Mouse (Mus musculus) MEL (cell line): Measurements from ENCODE around the gene Xab2. TPM values are rescaled to one million over a fixed set of nuclear protein-coding genes. Genes with fewer than 3 reads are reported as not detected.

Experiments used
- DNase-seq: peaks from one replicate; pipeline ENCODE4 v3.0.0; 2011; ENCODE audit warnings: low read depth, low spot score
- H3K27ac ChIP-seq: 2 replicates; pipeline ENCODE4 v1.5.1; 2012; ENCODE audit warnings: low read depth, mild to moderate bottlenecking, control low read depth, low read length, moderate library complexity; ENCODE audit not compliant: control insufficient read depth
- H3K27me3 ChIP-seq, 2 experiments: fragments of 150-350 bp in 1 of 2; sonication (generic) in 1 of 2; 2 replicates each; pipeline ENCODE4 v1.6.1; 2012; ENCODE audit warnings: low read length in 2 of 2, mild to moderate bottlenecking in 2 of 2, improper control_type of control experiment in 1 of 2, moderate library complexity in 1 of 2; ENCODE audit not compliant: insufficient read depth in 2 of 2, control insufficient read depth in 1 of 2
- H3K36me3 ChIP-seq, 2 experiments: 2 replicates each; pipeline ENCODE4 v1.6.1; 2012 to 2014; ENCODE audit warnings: low read length in 2 of 2, improper control_type of control experiment in 1 of 2, inconsistent platforms in 1 of 2, mild to moderate bottlenecking in 1 of 2; ENCODE audit not compliant: insufficient read depth in 2 of 2, control insufficient read depth in 1 of 2
- H3K4me1 ChIP-seq, 2 experiments: fragments of 150-350 bp in 1 of 2; sonication (generic) in 1 of 2; 2 replicates each; pipeline ENCODE4 v1.6.1; 2012; ENCODE audit warnings: low read length in 2 of 2, improper control_type of control experiment in 1 of 2, mild to moderate bottlenecking in 1 of 2; ENCODE audit not compliant: insufficient read depth in 2 of 2, control insufficient read depth in 1 of 2
- H3K4me3 ChIP-seq, 2 experiments: fragments of 150-350 bp in 1 of 2; sonication (generic) in 1 of 2; 2 replicates each; pipeline ENCODE4 v1.5.1; 2012; ENCODE audit warnings: low read depth in 2 of 2, low read length in 2 of 2, mild to moderate bottlenecking in 2 of 2, moderate library complexity in 2 of 2, control low read depth in 1 of 2, improper control_type of control experiment in 1 of 2; ENCODE audit not compliant: control insufficient read depth in 1 of 2, insufficient read depth in 1 of 2
- H3K79me2 ChIP-seq: 2 replicates; pipeline ENCODE4 v1.6.1; 2012; ENCODE audit warnings: mild to moderate bottlenecking, low read length, moderate library complexity; ENCODE audit not compliant: control insufficient read depth, poor library complexity, insufficient read depth
- H3K9ac ChIP-seq: 2 replicates; pipeline ENCODE4 v1.6.1; 2012; ENCODE audit warnings: low read depth, mild to moderate bottlenecking, control low read depth, low read length, moderate library complexity; ENCODE audit not compliant: control insufficient read depth, poor library complexity, severe bottlenecking
- H3K9me3 ChIP-seq: fragments of 150-350 bp; sonication (generic); replicated peaks from 2 replicates; pipeline ENCODE4 v1.6.1; 2012; ENCODE audit warnings: mild to moderate bottlenecking, low read length, improper control_type of control experiment, moderate library complexity; ENCODE audit not compliant: insufficient read depth
- CTCF ChIP-seq, 3 experiments: IDR thresholded peaks in 2 of 3; conservative IDR thresholded peaks in 1 of 3; 2 replicates each; pipeline ENCODE4 v1.5.1; 2011 to 2012; ENCODE audit warnings: low read length in 3 of 3, low read depth in 2 of 3, mild to moderate bottlenecking in 2 of 3, improper control_type of control experiment in 1 of 3, inconsistent platforms in 1 of 3, mixed read lengths in 1 of 3, moderate library complexity in 1 of 3; ENCODE audit not compliant: control insufficient read depth in 1 of 3, insufficient read depth in 1 of 3, poor library complexity in 1 of 3, severe bottlenecking in 1 of 3
- EP300 ChIP-seq, 2 experiments: IDR thresholded peaks; 2 replicates each; pipeline ENCODE4 v1.6.1; 2011; ENCODE audit warnings: improper control_type of control experiment in 2 of 2, low read length in 2 of 2, low read depth in 1 of 2, mild to moderate bottlenecking in 1 of 2
- KAT2A ChIP-seq: conservative IDR thresholded peaks from 2 replicates; pipeline ENCODE4 v1.6.1; 2012; ENCODE audit warnings: low read depth, low read length, improper control_type of control experiment, inconsistent platforms
- MAFK ChIP-seq: IDR thresholded peaks from 2 replicates; pipeline ENCODE4 v1.6.1; 2011; ENCODE audit warnings: low read depth, mild to moderate bottlenecking, low read length, improper control_type of control experiment, borderline replicate concordance
- MYB ChIP-seq: IDR thresholded peaks from 2 replicates; pipeline ENCODE4 v1.6.1; 2011; ENCODE audit warnings: mild to moderate bottlenecking, low read depth, low read length, improper control_type of control experiment
- TCF12 ChIP-seq: IDR thresholded peaks from 2 replicates; pipeline ENCODE4 v1.6.1; 2014; ENCODE audit warnings: low read depth, mild to moderate bottlenecking, inconsistent platforms, low read length, improper control_type of control experiment, moderate library complexity
- USF1 ChIP-seq: IDR thresholded peaks from 2 replicates; pipeline ENCODE4 v1.6.1; 2014; ENCODE audit warnings: low read depth, mild to moderate bottlenecking, inconsistent platforms, low read length, improper control_type of control experiment, moderate library complexity
- ZKSCAN1 ChIP-seq: IDR thresholded peaks from 2 replicates; pipeline ENCODE4 v1.6.1; 2012; ENCODE audit warnings: low read depth, mild to moderate bottlenecking, inconsistent platforms, low read length, improper control_type of control experiment, moderate library complexity
- polyA plus RNA-seq, 2 experiments: library from polyadenylated mRNA; stranded (reverse) in 1 of 2; unstranded in 1 of 2; fragments of >175 nt in 1 of 2; fragments of >200 nt in 1 of 2; gene quantifications; 2 replicates each; pipeline versions ENCODE4 v1.2.1 to v1.2.4; 2012; ENCODE audit warnings: low replicate concordance in 2 of 2, low read depth in 1 of 2; ENCODE audit not compliant: insufficient read length in 2 of 2, insufficient read depth in 1 of 2, missing spikeins in 1 of 2
- total RNA-seq: library from RNA; depleted of rRNA; stranded (reverse); fragments of 300-350 nt; gene quantifications from 2 replicates; pipeline ENCODE4 v1.2.3, GENCODE M21; 2012

The Xab2 gene
- total and polyA plus RNA-seq, 3 experiments = 54.8 to 90.4 (median 68.1) TPM

GRCm38 (mm10) chr8:3609046-3609815, 11.9 kb downstream of the Xab2 start:
- Histone ChIP-seq H3K27ac (peak overlapping the region; percentile 25; the same call in 1 of the 2 replicates), H3K27me3 (no peaks in the 10 kb centered on the region), H3K4me3 (no peak overlapping the region), H3K79me2 (no peaks in the 10 kb centered on the region), H3K4me1 (peaks cover 0 to 18% of the 10 kb centered on the region in 2 experiments; a peak in 2 of 4 replicates), H3K36me3 (peaks cover 0 to 11% of the 10 kb centered on the region in 2 experiments), H3K9me3 (no peaks in the 10 kb centered on the region), H3K9ac (no peak overlapping the region)
- no peak for DNase-seq
- no peak for TF ChIP-seq ZKSCAN1
- no peak for TF ChIP-seq EP300 (IDR thresholded peaks at IDR 0.05; ENCODE audit: low read depth in 1 of 2, low read length in 2 of 2)
- no peak for TF ChIP-seq USF1
- no peak for TF ChIP-seq CTCF (IDR thresholded peaks at IDR 0.05 in 2 of 3, conservative IDR thresholded peaks at IDR 0.05 in 1 of 3; ENCODE audit: control insufficient read depth in 1 of 3, insufficient read depth in 1 of 3, low read depth in 2 of 3, low read length in 3 of 3, poor library complexity in 1 of 3, severe bottlenecking in 1 of 3)
- TF ChIP-seq KAT2A = no peak

GRCm38 (mm10) chr8:3607822-3608221, 13.3 kb downstream of the Xab2 start:
- no peak overlapping the region for H3K9ac ChIP-seq
- no peak for DNase-seq
- no peak for TF ChIP-seq MYB
- TF ChIP-seq TCF12 = no peak
- TF ChIP-seq, all 39 proteins: peak for 0
- H3K4me1 ChIP-seq = peaks cover 0 to 18% of the 10 kb centered on the region in 2 experiments; a peak in 2 of 4 replicates
- H3K79me2 ChIP-seq = no peaks in the 10 kb centered on the region
- H3K4me3 ChIP-seq = no peak overlapping the region
- H3K9me3 ChIP-seq = no peaks in the 10 kb centered on the region
- H3K27me3 ChIP-seq = no peaks in the 10 kb centered on the region
- no peak overlapping the region for H3K27ac ChIP-seq
- H3K36me3 ChIP-seq = peaks cover 0 to 11% of the 10 kb centered on the region in 2 experiments

- DNase-seq = peak; percentile 48
- Histone ChIP-seq H3K4me1 (peaks cover 0 to 18% of the 10 kb centered on the region in 2 experiments; a peak in 2 of 4 replicates), H3K27me3 (no peaks in the 10 kb centered on the region), H3K9me3 (no peaks in the 10 kb centered on the region), H3K79me2 (no peaks in the 10 kb centered on the region), H3K27ac (0 out of 2 replicates have a peak overlapping the region, but pooled peaks have one; percentile 15), H3K9ac (peak overlapping the region; percentile 33), H3K36me3 (peaks cover 0 to 11% of the 10 kb centered on the region in 2 experiments), H3K4me3 (no peak overlapping the region)
- TF ChIP-seq MAFK = no peak
These were observed 14.5 kb downstream of the Xab2 start for GRCm38 (mm10) chr8:3606593-3606992.
